Mouse (Mus musculus) liver, embryonic 16.5 days (tissue): ENCODE results near the gene Slc2a12. TPM values are rescaled to one million over a fixed set of nuclear protein-coding genes. Genes with fewer than 3 reads are reported as not detected.

Experiments used
- ATAC-seq: fragments of 200-750 bp; cut with Nextera tagmentation; 2 replicates; pipeline ENCODE4 v1.8.0; 2017; ENCODE audit warnings: low read depth, mild to moderate bottlenecking, moderate number of reproducible peaks, moderate library complexity
- H3K27ac ChIP-seq: fragments of 300-500 bp; sonication (generic); 2 replicates; pipeline ENCODE4 v1.5.1; 2014; ENCODE audit warnings: mild to moderate bottlenecking, low read length
- H3K27me3 ChIP-seq: fragments of 300-500 bp; sonication (generic); 2 replicates; pipeline ENCODE4 v1.6.1; 2014; ENCODE audit warnings: low read depth, low read length, mixed read lengths; ENCODE audit not compliant: control insufficient read depth, insufficient read depth
- H3K36me3 ChIP-seq: fragments of 300-500 bp; sonication (generic); 2 replicates; pipeline ENCODE4 v1.6.1; 2014; ENCODE audit warnings: mild to moderate bottlenecking; ENCODE audit not compliant: control insufficient read depth, insufficient read depth
- H3K4me1 ChIP-seq: fragments of 300-500 bp; sonication (generic); 2 replicates; pipeline ENCODE4 v1.6.1; 2014; ENCODE audit warnings: low read depth, low read length, mixed read lengths; ENCODE audit not compliant: control insufficient read depth
- H3K4me2 ChIP-seq: fragments of 300-500 bp; sonication (generic); 2 replicates; pipeline ENCODE4 v1.6.1; 2014; ENCODE audit warnings: low read depth, low read length, mixed read lengths
- H3K4me3 ChIP-seq: fragments of 300-500 bp; sonication (generic); 2 replicates; pipeline ENCODE4 v1.5.1; 2014; ENCODE audit warnings: low read depth, mild to moderate bottlenecking, low read length
- H3K9ac ChIP-seq: fragments of 300-500 bp; sonication (generic); 2 replicates; pipeline ENCODE4 v1.6.1; 2014; ENCODE audit warnings: low read depth, low read length
- H3K9me3 ChIP-seq: fragments of 300-500 bp; sonication (generic); replicated peaks from 2 replicates; pipeline ENCODE4 v1.6.1; 2016; ENCODE audit warnings: low read length; ENCODE audit not compliant: control insufficient read depth
- WGBS: fragments of 180-500 bp; shearing (Covaris S2); extraction: QIAGEN DNeasy Blood & Tissue Kit; methylation state at CpG from one replicate; pipeline ENCODE4 v1.1.7; 2014; ENCODE audit not compliant: insufficient replicate concordance; 5-methylcytosine and 5-hydroxymethylcytosine counted together
- polyA plus RNA-seq: library from polyadenylated mRNA; unstranded; fragments of >200 nt; fragmentation: Nextera tagmentation; extraction: Ambion mirVana; gene quantifications from 2 replicates; pipeline ENCODE4 v1.2.1, GENCODE M21; 2015

Gene Slc2a12
- polyA plus RNA-seq, result 0.04 and 0.08 TPM in 2 replicates

GRCm38 (mm10) chr10:22644853-22645491, at the start of gene Slc2a12:
TSS of gene Slc2a12 (plus strand) at chr10:22645011.
- Histone ChIP-seq H3K27me3 (no peaks in the 10 kb centered on the region), H3K4me2 (peak within 1 kb of the TSS; percentile 57), H3K4me3 (peak within 1 kb of the TSS; percentile 58), H3K9me3 (no peaks in the 10 kb centered on the region), H3K27ac (no peak within 1 kb of the TSS), H3K36me3 (no peaks in the 10 kb centered on the region), H3K9ac (no peak within 1 kb of the TSS; the same call in 1 of the 2 replicates), H3K4me1 (no peaks in the 10 kb centered on the region)
- WGBS, result 2% methylated on average over 40 of the region's 40 CpGs
- ATAC-seq, result peak; percentile 51

GRCm38 (mm10) chr10:22598908-22599480, 45.8 kb upstream of the Slc2a12 start:
- H3K4me3 ChIP-seq, result no peak overlapping the region
- no peaks in the 10 kb centered on the region for H3K27me3 ChIP-seq
- no peak overlapping the region for H3K4me2 ChIP-seq
- ATAC-seq, result no peak
- WGBS, result 75% methylated on average over 8 of the region's 8 CpGs
- H3K9ac ChIP-seq, result no peak overlapping the region
- no peaks in the 10 kb centered on the region for H3K9me3 ChIP-seq
- no peaks in the 10 kb centered on the region for H3K36me3 ChIP-seq
- H3K27ac ChIP-seq, result no peak overlapping the region
- H3K4me1 ChIP-seq, result no peaks in the 10 kb centered on the region

DNA sequence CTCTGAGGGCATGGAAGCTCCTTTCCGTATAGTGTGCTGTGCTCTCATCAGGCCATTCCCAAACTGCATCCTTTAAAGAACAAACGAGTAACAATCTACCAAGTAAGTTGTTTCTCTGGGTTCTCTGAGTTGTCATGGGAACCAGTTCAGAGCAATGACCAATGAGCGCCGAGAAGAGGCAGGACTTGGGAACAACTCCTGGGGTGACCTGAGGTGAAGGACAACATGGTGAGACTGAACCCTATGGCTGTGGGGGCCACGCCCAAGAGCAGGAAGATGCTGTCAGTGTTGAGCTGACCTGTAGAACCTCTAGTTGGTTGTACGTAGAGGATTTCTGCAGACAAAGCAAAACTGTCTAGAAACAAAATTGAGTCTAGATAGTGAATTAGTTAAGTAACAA, 43.8 kb upstream of the Slc2a12 start:
- Histone ChIP-seq H3K27ac (no peak overlapping the region), H3K4me3 (no peak overlapping the region), H3K9ac (no peak overlapping the region), H3K9me3 (no peaks in the 10 kb centered on the region), H3K27me3 (no peaks in the 10 kb centered on the region), H3K36me3 (no peaks in the 10 kb centered on the region), H3K4me1 (no peaks in the 10 kb centered on the region), H3K4me2 (no peak overlapping the region)
- no peak for ATAC-seq
- WGBS, result 65% methylated on average over 6 of the region's 6 CpGs

DNA sequence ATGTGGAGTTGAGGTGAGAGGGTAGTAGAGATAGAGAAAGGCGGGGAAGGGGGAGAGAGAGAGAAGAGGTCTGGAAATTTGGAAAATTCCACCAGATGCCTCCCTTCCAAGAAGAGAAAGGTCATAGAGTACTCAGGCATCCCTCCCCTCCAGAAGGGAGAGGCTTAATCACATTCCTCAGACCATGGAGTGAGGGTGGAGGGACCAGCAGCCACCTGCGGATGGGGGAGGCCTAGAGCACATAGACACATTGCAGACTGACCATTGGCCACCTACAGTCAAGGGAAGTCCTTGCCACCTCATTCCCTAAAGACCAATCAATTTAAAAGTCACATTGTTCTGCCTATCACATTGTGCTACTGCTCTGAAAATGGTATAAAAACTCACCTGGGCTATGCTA, 40.0 kb upstream of the Slc2a12 start:
- 61% methylated on average over 2 of the region's 2 CpGs for WGBS
- Histone ChIP-seq H3K27me3 (no peaks in the 10 kb centered on the region), H3K4me3 (no peak overlapping the region), H3K27ac (no peak overlapping the region), H3K9me3 (no peaks in the 10 kb centered on the region), H3K9ac (no peak overlapping the region), H3K4me2 (no peak overlapping the region), H3K4me1 (no peaks in the 10 kb centered on the region), H3K36me3 (no peaks in the 10 kb centered on the region)
- ATAC-seq, result no peak

- H3K4me2 ChIP-seq, result no peak overlapping the region
- H3K4me3 ChIP-seq, result no peak overlapping the region
- H3K4me1 ChIP-seq, result no peaks in the 10 kb centered on the region
- H3K27ac ChIP-seq, result no peak overlapping the region
- no peaks in the 10 kb centered on the region for H3K27me3 ChIP-seq
- no peaks in the 10 kb centered on the region for H3K9me3 ChIP-seq
- no peak overlapping the region for H3K9ac ChIP-seq
- 58% methylated on average over 5 of the region's 5 CpGs for WGBS
- no peaks in the 10 kb centered on the region for H3K36me3 ChIP-seq
- ATAC-seq, result no peak
Observed at GRCm38 (mm10) chr10:22608273-22608672, 36.5 kb upstream of the Slc2a12 start.

DNA sequence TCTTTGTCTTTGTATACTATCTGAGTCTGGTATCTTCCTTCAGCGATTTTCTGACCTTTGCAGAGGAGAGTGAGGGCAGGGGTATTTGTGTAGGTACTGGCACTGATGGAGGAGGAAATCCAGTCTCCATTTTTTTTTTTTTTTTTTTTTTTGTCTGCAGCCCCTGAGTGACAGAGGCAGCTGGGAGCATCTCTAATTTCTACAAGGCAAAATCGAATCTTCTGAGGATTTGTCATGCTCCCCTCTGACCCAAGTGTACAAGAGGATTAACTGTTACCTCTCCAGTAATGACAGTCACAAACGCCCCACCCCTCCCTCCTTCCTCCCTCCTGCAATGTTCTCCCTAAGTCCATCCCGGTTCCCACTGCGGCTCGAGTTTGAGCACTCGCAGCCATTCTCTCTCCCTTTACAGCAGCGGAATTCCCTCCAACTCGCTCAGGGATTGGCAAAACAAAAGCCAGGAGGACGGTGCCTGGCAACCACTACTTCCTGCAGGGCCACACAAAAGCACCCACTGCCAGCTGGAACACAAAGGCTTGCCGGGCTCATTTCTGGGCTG, 35.9 kb upstream of the Slc2a12 start:
- Histone ChIP-seq H3K36me3 (no peaks in the 10 kb centered on the region), H3K27ac (no peak overlapping the region), H3K9ac (no peak overlapping the region), H3K4me1 (no peaks in the 10 kb centered on the region), H3K4me2 (no peak overlapping the region), H3K4me3 (no peak overlapping the region), H3K27me3 (no peaks in the 10 kb centered on the region), H3K9me3 (no peaks in the 10 kb centered on the region)
- ATAC-seq, result no peak
- WGBS, result 10% methylated on average over 11 of the region's 11 CpGs

- Histone ChIP-seq H3K9me3 (no peaks in the 10 kb centered on the region), H3K9ac (no peak overlapping the region), H3K4me3 (no peak overlapping the region), H3K4me1 (no peaks in the 10 kb centered on the region), H3K4me2 (no peak overlapping the region), H3K36me3 (no peaks in the 10 kb centered on the region), H3K27me3 (no peaks in the 10 kb centered on the region), H3K27ac (no peak overlapping the region)
- 60% methylated on average over 5 of the region's 5 CpGs for WGBS
- no peak for ATAC-seq
Observed at GRCm38 (mm10) chr10:22613301-22613700, 31.5 kb upstream of the Slc2a12 start.

GRCm38 (mm10) chr10:22614554-22614953, 30.3 kb upstream of the Slc2a12 start:
- 66% methylated on average over 8 of the region's 8 CpGs for WGBS
- Histone ChIP-seq H3K36me3 (no peaks in the 10 kb centered on the region), H3K27ac (no peak overlapping the region), H3K4me1 (no peaks in the 10 kb centered on the region), H3K9ac (no peak overlapping the region), H3K27me3 (no peaks in the 10 kb centered on the region), H3K4me3 (no peak overlapping the region), H3K4me2 (no peak overlapping the region), H3K9me3 (no peaks in the 10 kb centered on the region)
- no peak for ATAC-seq

DNA sequence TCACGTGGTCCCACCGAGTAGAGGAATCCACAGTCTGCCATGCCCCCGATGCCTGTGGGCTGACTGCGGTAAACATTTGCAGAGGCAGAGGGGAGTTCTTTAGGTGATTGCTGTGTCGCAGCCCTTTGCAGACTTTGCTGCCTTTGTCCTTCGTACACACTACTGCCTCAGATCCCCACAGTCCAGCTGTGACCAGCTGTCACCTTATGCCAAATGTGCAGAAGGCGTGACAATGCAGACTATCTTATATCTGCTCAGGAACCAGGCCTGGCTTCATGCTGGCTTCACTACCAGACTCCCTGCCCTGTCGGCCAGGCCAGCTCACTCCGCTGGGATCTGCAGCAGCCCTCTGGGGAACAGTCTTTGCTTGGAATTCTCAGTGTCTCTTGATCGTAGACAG, 29.5 kb upstream of the Slc2a12 start:
- no peak for ATAC-seq
- Histone ChIP-seq H3K27ac (no peak overlapping the region), H3K4me3 (no peak overlapping the region), H3K4me2 (no peak overlapping the region), H3K9me3 (no peaks in the 10 kb centered on the region), H3K4me1 (no peaks in the 10 kb centered on the region), H3K9ac (no peak overlapping the region), H3K27me3 (no peaks in the 10 kb centered on the region), H3K36me3 (no peaks in the 10 kb centered on the region)
- WGBS, result 50% methylated on average over 10 of the region's 10 CpGs
